Mouse (Mus musculus) heart, embryonic 13.5 days (tissue): ENCODE measurements around the gene Zc2hc1c. TPM values are rescaled to one million over a fixed set of nuclear protein-coding genes. Genes with fewer than 3 reads are reported as not detected.

Experiments
- ATAC-seq: fragments of 200-750 bp; cut with Nextera tagmentation; 2 replicates; pipeline ENCODE4 v1.8.0; 2017; ENCODE audit warnings: moderate TSS enrichment; ENCODE audit not compliant: insufficient number of reproducible peaks, low FRiP score, low TSS enrichment; ENCODE audit errors: extremely low read depth
- H3K27ac ChIP-seq: fragments of 300-500 bp; sonication (generic); replicated peaks from 2 replicates; pipeline ENCODE4 v1.5.1; 2015; ENCODE audit warnings: moderate library complexity, mild to moderate bottlenecking, inconsistent platforms
- H3K27me3 ChIP-seq: fragments of 300-500 bp; sonication (generic); replicated peaks from 2 replicates; pipeline ENCODE4 v1.6.1; 2015; ENCODE audit warnings: mild to moderate bottlenecking, inconsistent platforms
- H3K36me3 ChIP-seq: fragments of 300-500 bp; sonication (generic); 2 replicates; pipeline ENCODE4 v1.6.1; 2015; ENCODE audit warnings: mild to moderate bottlenecking, inconsistent platforms
- H3K4me1 ChIP-seq: fragments of 300-500 bp; sonication (generic); 2 replicates; pipeline ENCODE4 v1.6.1; 2015; ENCODE audit warnings: inconsistent platforms
- H3K4me2 ChIP-seq: fragments of 300-500 bp; sonication (generic); 2 replicates; pipeline ENCODE4 v1.6.1; 2015; ENCODE audit warnings: inconsistent platforms, mild to moderate bottlenecking, moderate library complexity
- H3K4me3 ChIP-seq: fragments of 300-500 bp; sonication (generic); 2 replicates; pipeline ENCODE4 v1.5.1; 2015; ENCODE audit warnings: moderate library complexity, mild to moderate bottlenecking, inconsistent platforms
- H3K9ac ChIP-seq: fragments of 300-500 bp; sonication (generic); 2 replicates; pipeline ENCODE4 v1.6.1; 2015; ENCODE audit warnings: inconsistent platforms, mild to moderate bottlenecking, moderate library complexity
- H3K9me3 ChIP-seq: fragments of 300-500 bp; sonication (generic); 2 replicates; pipeline ENCODE4 v1.6.1; 2016; ENCODE audit warnings: inconsistent platforms
- WGBS: fragments of 180-500 bp; shearing (Covaris S2); methylation state at CpG from one replicate; pipeline ENCODE4 v1.1.7; 2015; ENCODE audit warnings: mixed read lengths; 5-methylcytosine and 5-hydroxymethylcytosine counted together
- microRNA-seq: library from miRNA; unstranded; fragments of <30 nt; microRNA quantifications from one replicate; pipeline ENCODE4, GENCODE M21; 2016
- polyA plus RNA-seq: library from polyadenylated mRNA; unstranded; fragments of >200 nt; fragmentation: Nextera tagmentation; extraction: Ambion mirVana; gene quantifications from 2 replicates; pipeline ENCODE4 v1.2.1, GENCODE M21; 2015

Gene Zc2hc1c
- polyA plus RNA-seq, 1 experiment from 2014 or later = 0.55 TPM

- Histone ChIP-seq H3K9ac (no peak overlapping the region), H3K4me3 (no peak overlapping the region), H3K27me3 (no peaks in the 10 kb centered on the region), H3K4me2 (no peak overlapping the region), H3K4me1 (peaks cover 29% of the 10 kb centered on the region), H3K36me3 (peaks cover 31% of the 10 kb centered on the region), H3K27ac (no peak overlapping the region), H3K9me3 (no peaks in the 10 kb centered on the region)
- WGBS = 37% methylated on average over 1 of the region's 1 CpGs
- ATAC-seq = no peak
Measured at GRCm38 (mm10) chr12:85341131-85341530, 52.7 kb downstream of the Zc2hc1c start.

GRCm38 (mm10) chr12:85342310-85342709 lies 53.9 kb downstream of the Zc2hc1c start:
- no peaks in the 10 kb centered on the region for H3K9me3 ChIP-seq
- H3K36me3 ChIP-seq = peaks cover 31% of the 10 kb centered on the region
- WGBS = 71% methylated on average over 4 of the region's 4 CpGs
- no peak overlapping the region for H3K4me2 ChIP-seq
- no peaks in the 10 kb centered on the region for H3K27me3 ChIP-seq
- H3K4me1 ChIP-seq = peaks cover 24% of the 10 kb centered on the region
- H3K4me3 ChIP-seq = no peak overlapping the region
- 0 out of 2 replicates have a peak overlapping the region, but pooled peaks have one; percentile 14 for H3K9ac ChIP-seq
- no peak for ATAC-seq
- no peak overlapping the region for H3K27ac ChIP-seq

- no peak for ATAC-seq
- Histone ChIP-seq H3K4me3 (no peak overlapping the region), H3K4me1 (peaks cover 28% of the 10 kb centered on the region), H3K27ac (no peak overlapping the region), H3K4me2 (no peak overlapping the region), H3K9ac (no peak overlapping the region), H3K9me3 (no peaks in the 10 kb centered on the region), H3K27me3 (no peaks in the 10 kb centered on the region), H3K36me3 (peaks cover 49% of the 10 kb centered on the region)
- WGBS = 80% methylated on average over 7 of the region's 7 CpGs
Measured at GRCm38 (mm10) chr12:85344252-85344651, 55.9 kb downstream of the Zc2hc1c start.

- no peak for ATAC-seq
Measured at GRCm38 (mm10) chr12:85345559-85345958, 57.2 kb downstream of the Zc2hc1c start.

GRCm38 (mm10) chr12:85346374-85346773 lies 58.0 kb downstream of the Zc2hc1c start:
- Histone ChIP-seq H3K4me1 (peaks cover 31% of the 10 kb centered on the region), H3K27ac (no peak overlapping the region), H3K4me2 (no peak overlapping the region), H3K36me3 (peaks cover 62% of the 10 kb centered on the region), H3K4me3 (no peak overlapping the region), H3K9ac (no peak overlapping the region), H3K27me3 (no peaks in the 10 kb centered on the region), H3K9me3 (no peaks in the 10 kb centered on the region)
- 54% methylated on average over 3 of the region's 3 CpGs for WGBS
- ATAC-seq = no peak

More at GRCm38 (mm10) chr12:85345559-85345958, 57.2 kb downstream of the Zc2hc1c start:
- Histone ChIP-seq H3K9me3 (no peaks in the 10 kb centered on the region), H3K27me3 (no peaks in the 10 kb centered on the region), H3K36me3 (peaks cover 60% of the 10 kb centered on the region), H3K4me1 (peaks cover 27% of the 10 kb centered on the region), H3K9ac (no peak overlapping the region), H3K4me3 (no peak overlapping the region), H3K4me2 (no peak overlapping the region), H3K27ac (no peak overlapping the region)
- WGBS = 98% methylated on average over 6 of the region's 6 CpGs

- Histone ChIP-seq H3K9me3 (no peaks in the 10 kb centered on the region), H3K4me3 (no peak overlapping the region), H3K27ac (0 out of 2 replicates have a peak overlapping the region, but pooled peaks have one; percentile 36), H3K4me2 (no peak overlapping the region), H3K27me3 (no peaks in the 10 kb centered on the region), H3K4me1 (peaks cover 36% of the 10 kb centered on the region), H3K9ac (no peak overlapping the region), H3K36me3 (peaks cover 60% of the 10 kb centered on the region)
- WGBS = 79% methylated on average over 3 of the region's 3 CpGs
- ATAC-seq = no peak
Measured at GRCm38 (mm10) chr12:85347196-85347595, 58.8 kb downstream of the Zc2hc1c start.

GRCm38 (mm10) chr12:85348338-85348737 lies 59.9 kb downstream of the Zc2hc1c start:
- peak overlapping the region; percentile 53 for H3K27ac ChIP-seq
- H3K36me3 ChIP-seq = peaks cover 66% of the 10 kb centered on the region
- peaks cover 40% of the 10 kb centered on the region for H3K4me1 ChIP-seq
- no peak overlapping the region for H3K9ac ChIP-seq
- WGBS = 62% methylated on average over 6 of the region's 6 CpGs
- H3K9me3 ChIP-seq = no peaks in the 10 kb centered on the region
- H3K4me3 ChIP-seq = no peak overlapping the region
- no peak overlapping the region for H3K4me2 ChIP-seq
- no peaks in the 10 kb centered on the region for H3K27me3 ChIP-seq
- ATAC-seq = no peak

Small RNAs within 50 kb of the gene (microRNA-seq; reads per million reads assigned to microRNA genes)
- gene Mir6938 = not detected

Other genes with a start within 250 kb of the Zc2hc1c start
- gene Prox2, start 177.8 kb upstream of the Zc2hc1c start, polyA plus RNA-seq = 1.9 and 2.8 TPM in 2 replicates
- gene Dlst, start 177.8 kb upstream of the Zc2hc1c start, polyA plus RNA-seq = 176 and 193 TPM in 2 replicates
- 1.2 and 1.3 TPM in 2 replicates for gene Rps6kl1, start 137.3 kb upstream of the Zc2hc1c start, polyA plus RNA-seq
- gene Pgf, start 110.8 kb upstream of the Zc2hc1c start, polyA plus RNA-seq = 8.4 and 9.1 TPM in 2 replicates
- gene Eif2b2, start 69.1 kb upstream of the Zc2hc1c start, polyA plus RNA-seq = 54.8 and 55.9 TPM in 2 replicates
- gene Mlh3, start 18.0 kb upstream of the Zc2hc1c start, polyA plus RNA-seq = 5.0 and 5.7 TPM in 2 replicates
- gene Acyp1, start 153 bp upstream of the Zc2hc1c start, polyA plus RNA-seq = 59.2 and 66.6 TPM in 2 replicates
- gene Nek9, start 50.8 kb downstream of the Zc2hc1c start, polyA plus RNA-seq = 18.5 and 19.2 TPM in 2 replicates
- gene Tmed10, start 86.3 kb downstream of the Zc2hc1c start, polyA plus RNA-seq = 279 and 292 TPM in 2 replicates
- gene Fos, start 185.3 kb downstream of the Zc2hc1c start, polyA plus RNA-seq = 5.1 and 5.4 TPM in 2 replicates